Mouse (Mus musculus): ENCODE measurements around the gene Lsamp. TPM values are rescaled to one million over a fixed set of nuclear protein-coding genes. Genes with fewer than 3 reads are reported as not detected.

Lsamp gene
- polyA plus RNA-seq, 1 experiment from 2014 or later, result 106 TPM

DNA sequence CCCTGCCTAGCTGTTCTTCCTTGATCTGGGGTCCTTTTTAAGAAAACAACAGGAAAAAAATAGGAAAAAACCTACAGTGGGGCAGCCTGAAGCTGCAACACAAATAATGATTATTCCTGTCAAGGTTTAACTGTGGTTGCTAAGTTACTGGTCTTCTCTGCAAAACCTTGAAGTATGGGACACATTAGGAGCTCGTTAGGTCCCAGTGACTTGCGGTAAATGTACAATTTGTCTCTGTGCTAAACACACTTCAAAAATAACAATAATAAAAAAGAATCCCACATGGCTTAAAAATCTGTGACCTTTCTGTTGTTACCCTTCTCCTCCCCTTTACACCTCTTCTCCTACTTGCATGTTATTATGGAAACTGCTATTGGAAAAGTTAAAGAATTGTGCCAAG is 1140.2 kb downstream of the Lsamp start:
- no peak overlapping the region for H3K27ac ChIP-seq (ENCODE audit: low read length)
- H3K4me1 ChIP-seq (ENCODE audit: control insufficient read depth, insufficient read depth, low read length), result peaks cover 5% of the 10 kb centered on the region; the same call in 1 of the 2 replicates
- H3K9ac ChIP-seq (ENCODE audit: low read depth, low read length), result no peak overlapping the region
- no peak overlapping the region for H3K4me2 ChIP-seq (ENCODE audit: low read length)
- H3K27me3 ChIP-seq (ENCODE audit: control insufficient read depth, insufficient read depth, low read depth, low read length), result no peaks in the 10 kb centered on the region
- no peaks in the 10 kb centered on the region for H3K36me3 ChIP-seq (ENCODE audit: control insufficient read depth, insufficient read depth, low read length)
- H3K9me3 ChIP-seq (replicated peaks; ENCODE audit: control insufficient read depth, low read length, poor library complexity, severe bottlenecking), result no peaks in the 10 kb centered on the region
- 63% methylated on average over 2 of the region's 2 CpGs for WGBS
- H3K4me3 ChIP-seq (ENCODE audit: low read depth, low read length), result no peak overlapping the region
- ATAC-seq, result no peak

DNA sequence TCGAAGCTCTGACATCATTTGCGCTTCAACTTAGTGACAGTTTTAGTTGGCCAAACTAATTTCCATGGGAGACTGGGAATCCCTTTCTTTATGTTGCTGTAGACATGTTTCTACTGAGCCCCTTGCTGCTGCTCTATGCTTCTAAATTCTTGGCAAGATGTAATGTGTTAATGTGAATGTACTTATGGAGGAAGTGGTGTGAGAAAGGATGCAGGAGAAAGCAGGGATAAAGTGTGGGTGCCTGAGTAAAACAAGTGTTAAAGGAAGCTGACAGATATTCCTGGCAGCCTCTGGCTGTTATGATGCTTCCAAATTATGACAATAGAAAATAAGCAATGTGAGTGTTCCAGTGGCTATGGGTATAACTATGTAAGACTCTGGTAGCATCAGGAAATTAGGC is 1140.9 kb downstream of the Lsamp start:
- Histone ChIP-seq H3K36me3 (ENCODE audit: control insufficient read depth, insufficient read depth, low read length) (no peaks in the 10 kb centered on the region), H3K27ac (ENCODE audit: low read length) (no peak overlapping the region), H3K9me3 (replicated peaks; ENCODE audit: control insufficient read depth, low read length, poor library complexity, severe bottlenecking) (no peaks in the 10 kb centered on the region), H3K27me3 (ENCODE audit: control insufficient read depth, insufficient read depth, low read depth, low read length) (no peaks in the 10 kb centered on the region), H3K4me2 (ENCODE audit: low read length) (no peak overlapping the region), H3K4me3 (ENCODE audit: low read depth, low read length) (no peak overlapping the region), H3K4me1 (ENCODE audit: control insufficient read depth, insufficient read depth, low read length) (peaks cover 5% of the 10 kb centered on the region; the same call in 1 of the 2 replicates), H3K9ac (ENCODE audit: low read depth, low read length) (no peak overlapping the region)
- WGBS, result 88% methylated on average over 2 of the region's 2 CpGs
- ATAC-seq, result no peak

- Histone ChIP-seq H3K9me3 (replicated peaks; ENCODE audit: control insufficient read depth, low read length, poor library complexity, severe bottlenecking) (no peaks in the 10 kb centered on the region), H3K27me3 (ENCODE audit: control insufficient read depth, insufficient read depth, low read depth, low read length) (no peaks in the 10 kb centered on the region), H3K36me3 (ENCODE audit: control insufficient read depth, insufficient read depth, low read length) (no peaks in the 10 kb centered on the region), H3K27ac (ENCODE audit: low read length) (no peak overlapping the region), H3K4me2 (ENCODE audit: low read length) (no peak overlapping the region), H3K4me1 (ENCODE audit: control insufficient read depth, insufficient read depth, low read length) (no peaks in the 10 kb centered on the region), H3K9ac (ENCODE audit: low read depth, low read length) (no peak overlapping the region), H3K4me3 (ENCODE audit: low read depth, low read length) (no peak overlapping the region)
- no peak for ATAC-seq
- WGBS, result 55% methylated on average over 4 of the region's 4 CpGs
Observed at GRCm38 (mm10) chr16:41131053-41131452, 1146.9 kb downstream of the Lsamp start.

GRCm38 (mm10) chr16:41172839-41173238 is 1188.7 kb downstream of the Lsamp start:
- WGBS, result 58% methylated on average over 1 of the region's 1 CpGs
- Histone ChIP-seq H3K4me2 (ENCODE audit: low read length) (no peak overlapping the region), H3K36me3 (ENCODE audit: control insufficient read depth, insufficient read depth, low read length) (no peaks in the 10 kb centered on the region), H3K4me3 (ENCODE audit: low read depth, low read length) (no peak overlapping the region), H3K9ac (ENCODE audit: low read depth, low read length) (no peak overlapping the region), H3K4me1 (ENCODE audit: control insufficient read depth, insufficient read depth, low read length) (no peaks in the 10 kb centered on the region), H3K9me3 (replicated peaks; ENCODE audit: control insufficient read depth, low read length, poor library complexity, severe bottlenecking) (no peaks in the 10 kb centered on the region), H3K27me3 (ENCODE audit: control insufficient read depth, insufficient read depth, low read depth, low read length) (no peaks in the 10 kb centered on the region), H3K27ac (ENCODE audit: low read length) (no peak overlapping the region)
- ATAC-seq, result no peak

DNA sequence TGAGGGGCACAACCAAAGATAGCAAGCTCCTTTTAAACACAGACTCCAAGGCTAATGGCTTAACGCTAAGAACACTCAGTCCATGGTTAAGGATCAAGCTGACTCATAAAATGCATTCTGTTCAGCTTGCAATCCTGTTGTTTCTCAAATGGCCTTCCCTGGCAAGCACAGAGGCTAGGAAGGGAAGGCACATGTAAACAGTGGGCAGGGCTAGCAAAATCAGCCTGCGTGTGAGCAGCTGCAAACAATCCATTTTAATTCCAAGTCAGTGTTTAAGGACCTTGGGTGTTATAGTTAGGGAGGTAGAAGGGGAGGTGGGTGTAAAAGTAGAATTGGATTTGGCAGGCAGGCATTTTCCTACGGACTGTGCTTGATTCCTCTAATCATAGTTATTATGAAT is 1195.4 kb downstream of the Lsamp start:
- Histone ChIP-seq H3K4me1 (ENCODE audit: control insufficient read depth, insufficient read depth, low read length) (no peaks in the 10 kb centered on the region), H3K36me3 (ENCODE audit: control insufficient read depth, insufficient read depth, low read length) (no peaks in the 10 kb centered on the region), H3K9me3 (replicated peaks; ENCODE audit: control insufficient read depth, low read length, poor library complexity, severe bottlenecking) (no peaks in the 10 kb centered on the region), H3K4me3 (ENCODE audit: low read depth, low read length) (no peak overlapping the region), H3K9ac (ENCODE audit: low read depth, low read length) (no peak overlapping the region), H3K27ac (ENCODE audit: low read length) (no peak overlapping the region), H3K27me3 (ENCODE audit: control insufficient read depth, insufficient read depth, low read depth, low read length) (no peaks in the 10 kb centered on the region), H3K4me2 (ENCODE audit: low read length) (no peak overlapping the region)
- whole genome bisulfite sequencing, result 46% methylated on average over 3 of the region's 3 CpGs
- no peak for ATAC-seq

GRCm38 (mm10) chr16:41180867-41181266 is 1196.7 kb downstream of the Lsamp start:
- H3K27me3 ChIP-seq (ENCODE audit: control insufficient read depth, insufficient read depth, low read depth, low read length), result no peaks in the 10 kb centered on the region
- H3K4me1 ChIP-seq (ENCODE audit: control insufficient read depth, insufficient read depth, low read length), result no peaks in the 10 kb centered on the region
- H3K4me3 ChIP-seq (ENCODE audit: low read depth, low read length), result no peak overlapping the region
- H3K27ac ChIP-seq (ENCODE audit: low read length), result no peak overlapping the region
- H3K4me2 ChIP-seq (ENCODE audit: low read length), result no peak overlapping the region
- no peak for ATAC-seq
- no peaks in the 10 kb centered on the region for H3K9me3 ChIP-seq (replicated peaks; ENCODE audit: control insufficient read depth, low read length, poor library complexity, severe bottlenecking)
- 23% methylated on average over 3 of the region's 3 CpGs for WGBS
- no peaks in the 10 kb centered on the region for H3K36me3 ChIP-seq (ENCODE audit: control insufficient read depth, insufficient read depth, low read length)
- H3K9ac ChIP-seq (ENCODE audit: low read depth, low read length), result no peak overlapping the region

- no peak for ATAC-seq
Observed at GRCm38 (mm10) chr16:41210055-41210454, 1225.9 kb downstream of the Lsamp start.

DNA sequence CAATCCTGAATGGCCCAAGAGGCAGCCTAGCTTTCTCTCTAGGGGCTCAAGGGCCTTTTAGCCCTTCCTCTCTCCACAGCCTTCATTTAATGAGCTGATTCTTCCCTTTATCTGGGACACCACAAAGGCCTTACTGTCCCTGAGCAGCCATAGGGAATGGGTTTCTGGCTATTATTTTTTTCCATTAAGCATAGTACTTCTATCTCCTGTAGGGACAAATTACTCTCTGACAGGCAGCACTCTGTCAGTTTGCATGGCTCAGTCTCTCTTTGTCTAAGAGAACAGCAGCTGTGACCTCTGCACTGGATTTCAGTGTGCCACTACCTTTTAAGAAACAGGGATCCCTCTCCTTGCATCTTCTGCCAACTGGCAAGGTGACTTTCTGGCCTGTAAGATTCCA is 1251.7 kb downstream of the Lsamp start:
- Histone ChIP-seq H3K9me3 (replicated peaks; ENCODE audit: control insufficient read depth, low read length, poor library complexity, severe bottlenecking) (no peaks in the 10 kb centered on the region), H3K27me3 (ENCODE audit: control insufficient read depth, insufficient read depth, low read depth, low read length) (no peaks in the 10 kb centered on the region), H3K27ac (ENCODE audit: low read length) (no peak overlapping the region), H3K4me3 (ENCODE audit: low read depth, low read length) (no peak overlapping the region), H3K9ac (ENCODE audit: low read depth, low read length) (no peak overlapping the region), H3K36me3 (ENCODE audit: control insufficient read depth, insufficient read depth, low read length) (no peaks in the 10 kb centered on the region), H3K4me1 (ENCODE audit: control insufficient read depth, insufficient read depth, low read length) (peaks cover 3% of the 10 kb centered on the region; the same call in 1 of the 2 replicates), H3K4me2 (ENCODE audit: low read length) (no peak overlapping the region)
- 0 out of 2 replicates have a peak, but pooled peaks have one; percentile 56 for ATAC-seq

More at GRCm38 (mm10) chr16:41210055-41210454, 1225.9 kb downstream of the Lsamp start:
- Histone ChIP-seq H3K9me3 (replicated peaks; ENCODE audit: control insufficient read depth, low read length, poor library complexity, severe bottlenecking) (no peaks in the 10 kb centered on the region), H3K4me2 (ENCODE audit: low read length) (no peak overlapping the region), H3K27ac (ENCODE audit: low read length) (no peak overlapping the region), H3K27me3 (ENCODE audit: control insufficient read depth, insufficient read depth, low read depth, low read length) (no peaks in the 10 kb centered on the region), H3K9ac (ENCODE audit: low read depth, low read length) (no peak overlapping the region), H3K4me3 (ENCODE audit: low read depth, low read length) (no peak overlapping the region), H3K4me1 (ENCODE audit: control insufficient read depth, insufficient read depth, low read length) (no peaks in the 10 kb centered on the region), H3K36me3 (ENCODE audit: control insufficient read depth, insufficient read depth, low read length) (no peaks in the 10 kb centered on the region)
- 98% methylated on average over 5 of the region's 5 CpGs for WGBS

- Histone ChIP-seq H3K4me1 (ENCODE audit: control insufficient read depth, insufficient read depth, low read length) (no peaks in the 10 kb centered on the region), H3K27me3 (ENCODE audit: control insufficient read depth, insufficient read depth, low read depth, low read length) (no peaks in the 10 kb centered on the region), H3K27ac (ENCODE audit: low read length) (no peak overlapping the region), H3K9ac (ENCODE audit: low read depth, low read length) (no peak overlapping the region), H3K4me2 (ENCODE audit: low read length) (no peak overlapping the region), H3K4me3 (ENCODE audit: low read depth, low read length) (no peak overlapping the region), H3K36me3 (ENCODE audit: control insufficient read depth, insufficient read depth, low read length) (no peaks in the 10 kb centered on the region), H3K9me3 (replicated peaks; ENCODE audit: control insufficient read depth, low read length, poor library complexity, severe bottlenecking) (no peaks in the 10 kb centered on the region)
- 66% methylated on average over 4 of the region's 4 CpGs for WGBS
- ATAC-seq, result no peak
Observed at GRCm38 (mm10) chr16:41242841-41243240, 1258.7 kb downstream of the Lsamp start.

All from midbrain, embryonic 16.5 days (tissue).